Mouse (Mus musculus) frontal cortex, postnatal 36 days (tissue): ENCODE measurements around the gene Papolb.

Experiments
- DNase-seq, 2 experiments: peaks; one replicate each; pipeline ENCODE4 v3.0.0; 2022; ENCODE audit warnings: low spot score in 2 of 2

Papolb gene

DNA sequence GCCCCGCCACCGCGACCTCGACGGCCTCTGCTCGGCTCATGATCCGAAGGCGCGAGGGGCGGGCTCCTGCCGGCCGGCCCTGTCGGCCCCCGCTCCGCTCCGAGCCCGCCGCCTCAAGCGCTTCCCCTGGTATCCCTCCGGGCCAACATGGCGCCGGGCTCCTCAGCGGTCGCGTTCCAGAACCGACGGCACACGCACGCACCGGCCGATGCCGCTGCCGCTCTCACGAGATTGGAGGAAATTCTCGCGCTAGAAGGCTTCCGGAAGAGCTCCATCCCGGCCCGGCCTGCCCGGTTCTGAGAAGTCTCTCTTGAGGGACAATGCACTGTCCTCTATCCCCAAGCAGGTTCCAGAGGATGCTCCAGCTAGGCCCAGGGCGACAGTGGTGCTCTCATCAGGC lies at the start of gene Papolb:
Papolb (minus strand) TSS at position 162 of the 400 bp plus-strand sequence.
- DNase-seq: no peak

DNA sequence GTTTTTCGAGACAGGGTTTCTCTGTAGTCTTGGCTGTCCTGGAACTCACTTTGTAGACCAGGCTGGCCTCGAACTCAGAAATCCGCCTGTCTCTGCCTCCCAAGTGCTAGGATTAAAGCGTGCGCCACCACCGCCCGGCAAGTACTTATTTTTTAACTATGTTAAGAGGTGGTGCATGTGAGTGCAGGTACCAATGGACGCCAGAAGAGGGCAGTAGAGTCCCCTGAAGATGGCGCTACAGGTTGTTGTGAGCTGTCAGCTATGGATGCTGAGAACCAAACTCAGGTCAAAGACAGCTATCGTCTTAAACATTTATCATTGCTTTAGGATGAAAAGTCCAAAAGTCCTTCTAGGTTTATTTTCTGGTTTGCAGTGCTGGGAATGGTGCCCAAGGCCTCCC lies 48.3 kb upstream of the Papolb start:
- DNase-seq: no peak

DNA sequence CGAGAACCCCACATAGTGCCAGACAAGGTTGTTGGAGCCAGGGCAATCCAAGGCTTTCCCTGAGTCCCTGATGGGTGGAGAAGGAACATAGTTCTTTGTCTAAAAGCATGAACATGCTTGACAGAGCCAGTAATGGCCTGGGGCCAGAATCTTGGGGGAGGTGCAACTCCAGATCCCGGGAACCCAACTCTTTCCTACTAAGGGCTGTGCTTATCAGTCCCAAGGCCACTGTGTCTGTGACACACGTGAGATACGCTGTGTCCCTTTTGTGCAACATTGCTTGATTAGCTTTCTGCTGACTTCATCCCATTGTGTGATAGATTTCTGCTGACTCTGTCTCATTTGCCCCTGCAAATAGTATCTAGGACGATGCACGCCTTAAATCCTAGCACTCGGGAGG lies 47.0 kb upstream of the Papolb start:
- DNase-seq: no peak

DNA sequence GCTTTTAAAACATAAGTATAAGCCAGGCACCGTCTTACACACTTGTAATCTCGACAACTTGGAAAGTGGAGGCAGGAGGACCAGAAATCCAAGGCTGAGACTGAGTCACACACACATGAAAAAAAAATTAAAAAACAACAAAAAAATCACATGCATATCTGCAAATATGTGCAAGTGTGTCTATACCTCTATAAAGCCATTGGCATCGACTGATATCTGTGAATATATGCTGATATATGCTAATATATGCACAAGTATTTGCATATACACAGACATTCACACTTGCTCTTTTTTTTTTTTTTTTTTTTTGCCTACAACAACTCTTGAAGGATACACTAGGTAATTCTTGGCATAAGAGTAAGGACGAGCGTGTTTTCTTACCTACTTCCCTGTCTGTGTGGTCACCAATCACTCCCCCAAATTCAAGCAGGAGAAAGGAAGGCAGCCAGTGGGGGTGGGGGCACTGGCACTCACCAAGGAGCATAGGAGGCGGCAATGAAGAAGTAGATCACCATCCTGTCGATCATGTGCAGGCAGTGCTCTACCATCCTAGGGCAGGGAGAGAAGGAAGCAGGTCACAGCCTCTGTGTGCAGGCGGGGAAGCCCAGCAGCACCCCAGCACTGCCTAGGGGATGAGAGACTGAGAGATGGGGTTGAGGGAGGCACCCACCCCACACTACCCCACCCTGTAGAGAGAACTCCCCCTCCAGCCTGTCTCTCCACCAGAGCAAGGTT lies 44.6 kb upstream of the Papolb start:
- DNase-seq: no peak

DNA sequence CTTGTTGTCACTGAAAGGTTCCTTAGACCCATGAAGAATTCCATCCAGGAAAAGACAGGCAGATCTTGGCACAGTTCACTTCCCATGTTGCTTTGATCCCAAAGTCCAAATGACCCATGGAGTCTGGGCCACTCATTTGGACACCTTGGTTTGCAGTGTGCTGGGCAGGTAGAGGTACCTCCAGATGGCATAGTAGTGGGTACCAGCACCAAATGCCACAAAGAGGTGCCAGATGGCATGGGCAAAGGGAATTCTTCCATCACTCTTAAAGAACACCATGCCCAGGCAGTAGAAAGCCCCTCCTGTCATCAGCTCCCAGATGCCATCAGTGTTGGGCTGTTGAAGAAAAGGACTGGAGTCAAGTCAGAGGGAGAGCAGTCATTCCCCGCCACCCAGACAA lies 34.7 kb upstream of the Papolb start:
- DNase-seq: no peak

DNA sequence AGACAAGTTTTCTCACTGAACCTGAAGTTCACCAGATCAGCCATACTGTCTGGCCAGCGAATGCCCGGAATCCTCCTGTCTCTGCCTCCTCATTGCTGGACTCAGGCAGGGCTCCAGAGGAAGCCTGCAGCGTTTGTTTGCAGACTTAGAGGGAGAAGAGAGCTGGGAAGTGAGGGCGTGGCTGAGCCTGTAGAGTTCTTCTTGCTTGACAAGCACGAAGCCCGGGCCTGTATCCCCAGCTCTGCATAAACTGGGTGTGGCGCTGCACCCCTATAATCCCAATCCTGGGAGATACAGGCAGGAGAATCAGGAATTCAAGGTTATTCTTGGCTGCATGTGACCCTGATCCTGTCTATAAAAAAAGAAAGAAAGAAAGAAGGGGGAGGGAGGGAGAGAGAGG lies 30.4 kb upstream of the Papolb start:
- DNase-seq: no peak

DNA sequence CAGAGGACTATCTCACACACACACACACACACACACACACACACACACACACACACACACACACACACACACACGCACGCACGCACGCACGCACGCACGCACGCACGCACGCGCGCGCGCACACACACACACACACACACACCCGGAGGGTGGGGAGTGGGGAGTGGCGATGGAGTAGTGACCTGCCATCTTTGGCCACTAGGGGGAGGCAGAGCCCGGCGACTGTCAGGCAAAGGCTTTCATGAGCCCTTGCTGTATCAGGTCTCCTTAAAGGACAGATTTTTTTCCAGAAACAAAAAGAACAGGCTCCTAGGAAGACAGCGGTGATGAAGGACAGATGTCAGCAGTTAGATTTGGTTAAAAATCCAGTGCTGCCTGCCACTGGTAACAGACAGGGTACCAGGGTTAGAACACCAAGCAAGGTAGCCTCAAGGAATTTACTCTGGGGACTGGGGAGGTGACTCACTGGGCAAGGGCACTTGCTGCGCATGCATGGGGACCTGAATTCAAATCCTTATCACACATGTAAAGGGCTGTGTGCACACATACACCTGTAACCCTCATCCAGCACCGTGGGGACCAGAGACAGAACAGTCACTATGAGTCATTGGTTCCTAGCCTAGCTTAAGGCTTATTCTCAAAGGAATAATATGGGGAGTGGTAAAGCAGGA lies 27.7 kb upstream of the Papolb start:
- peak; percentile 86 to 91 for DNase-seq

DNA sequence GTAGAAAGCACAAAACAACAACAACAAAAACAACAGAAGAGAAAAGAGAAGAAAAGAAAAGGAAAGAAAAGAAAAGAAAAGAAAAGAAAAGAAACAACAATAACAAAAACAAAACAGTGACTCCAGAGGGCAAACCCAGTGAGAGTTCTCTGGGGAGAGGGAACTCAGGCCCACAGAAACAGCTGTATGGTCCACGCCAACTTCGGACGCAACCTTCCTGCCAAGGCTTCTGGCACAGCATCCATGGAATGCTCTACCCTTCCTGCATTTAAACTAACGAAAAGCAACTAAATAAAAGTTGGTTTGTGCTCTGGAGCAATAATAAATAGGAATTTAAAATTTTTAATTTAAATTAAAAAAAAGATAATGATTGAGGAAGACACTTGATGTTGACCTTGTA lies 26.8 kb upstream of the Papolb start:
- no peak for DNase-seq

DNA sequence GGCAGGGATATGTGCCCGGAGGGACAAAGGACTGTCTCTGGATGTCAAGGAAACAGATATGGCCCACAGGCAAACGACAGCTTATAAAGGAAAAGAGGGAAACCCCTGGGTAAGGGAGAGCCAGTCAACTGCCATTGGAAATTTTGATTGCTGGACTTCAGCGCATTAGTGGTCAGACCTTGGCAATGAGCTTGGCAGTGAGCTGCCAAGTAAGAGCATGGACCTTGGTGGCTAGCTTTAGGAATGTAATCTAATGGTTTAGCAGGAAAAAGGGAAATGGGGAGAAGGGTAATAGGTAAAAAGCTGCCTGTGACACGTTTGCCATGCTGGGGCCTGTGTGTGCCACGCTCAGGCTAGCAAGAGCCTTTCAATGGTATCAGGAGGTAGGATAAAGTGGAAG lies 26.0 kb upstream of the Papolb start:
- no peak for DNase-seq

DNA sequence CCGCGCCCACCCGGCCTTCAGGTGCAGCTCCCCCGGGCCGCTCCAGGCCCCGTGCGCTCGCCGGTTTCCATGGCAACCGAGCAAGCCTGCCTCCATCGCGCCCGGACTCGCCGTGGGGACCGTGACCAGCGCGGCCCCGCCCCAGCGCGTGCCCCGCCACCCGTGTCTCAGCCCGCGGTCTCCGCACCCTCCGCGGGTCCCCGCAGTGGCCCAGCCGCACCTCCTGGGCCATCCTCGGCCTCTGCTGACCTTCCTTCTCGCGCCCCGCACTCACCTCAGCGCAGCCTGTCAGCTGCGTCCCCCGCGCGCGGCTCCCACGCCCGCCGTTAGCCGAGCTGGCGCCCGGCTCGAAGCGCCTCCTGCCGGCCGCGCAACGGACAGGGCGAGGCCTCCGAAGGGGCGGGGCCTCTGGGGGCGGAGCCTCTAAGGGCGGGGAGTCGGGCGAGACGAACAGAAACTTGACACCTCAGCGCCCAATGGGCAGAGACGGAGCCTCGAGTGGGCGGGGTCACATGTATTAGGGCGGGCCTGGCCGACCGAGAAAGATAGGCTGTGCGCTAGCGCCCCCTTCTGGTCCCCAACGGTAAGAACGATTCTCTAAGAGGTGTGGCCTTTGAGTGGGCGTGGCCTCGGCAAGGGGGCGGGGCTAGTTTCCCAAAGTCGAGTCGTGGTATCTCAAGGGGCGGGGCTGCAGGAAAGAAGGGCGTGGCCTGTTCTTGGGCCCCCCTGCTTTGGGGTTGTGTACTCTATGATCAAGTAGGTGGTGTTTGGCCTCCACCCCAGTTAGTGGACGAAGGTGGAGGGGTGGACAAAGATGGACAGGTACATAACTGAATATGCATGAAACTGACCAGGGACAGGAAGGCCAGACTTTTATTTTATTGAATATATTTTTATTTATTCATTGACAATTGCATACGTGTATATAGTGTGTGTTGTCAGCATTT lies 21.1 kb upstream of the Papolb start, which contains the start of gene Radil:
Radil (minus strand) TSS at position 393 of the 947 bp plus-strand sequence.
- DNase-seq: peak; percentile 96 to 99

DNA sequence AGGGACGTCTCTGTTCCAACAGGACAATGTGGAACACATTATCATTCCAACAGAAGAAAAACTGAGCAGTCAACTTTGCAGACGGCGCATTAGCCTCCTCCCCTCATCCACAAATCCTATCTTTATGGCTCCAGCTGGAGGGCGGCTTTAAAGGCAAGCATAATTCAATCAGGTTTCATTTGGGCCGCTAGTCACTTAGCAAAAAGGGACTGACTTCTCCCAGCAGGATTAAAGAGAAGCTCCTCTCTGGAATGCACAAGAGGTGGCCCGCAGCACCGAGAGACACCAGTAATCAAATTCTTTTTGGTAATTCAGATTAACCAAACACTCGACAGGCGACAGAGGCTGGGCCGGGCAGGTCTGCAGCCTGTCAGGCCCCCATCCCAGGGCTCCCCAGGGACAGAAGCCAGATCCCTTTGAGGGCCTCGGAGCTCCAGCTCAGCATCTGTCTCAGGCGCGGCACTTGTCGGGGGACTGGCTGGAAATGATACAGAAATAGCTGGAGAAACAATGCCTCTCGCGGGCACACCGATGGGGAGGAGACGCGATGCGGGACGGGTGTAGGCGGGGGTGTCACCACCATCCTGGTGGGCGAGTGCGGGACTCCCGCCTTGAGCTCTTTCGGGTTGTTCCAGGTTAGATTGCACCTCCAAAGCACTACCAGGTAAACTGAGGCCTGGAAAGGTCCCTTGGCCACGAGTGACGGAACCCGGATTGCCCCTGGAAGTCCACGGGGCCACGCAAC lies 20.3 kb upstream of the Papolb start:
- peak; percentile 58 to 61 for DNase-seq

DNA sequence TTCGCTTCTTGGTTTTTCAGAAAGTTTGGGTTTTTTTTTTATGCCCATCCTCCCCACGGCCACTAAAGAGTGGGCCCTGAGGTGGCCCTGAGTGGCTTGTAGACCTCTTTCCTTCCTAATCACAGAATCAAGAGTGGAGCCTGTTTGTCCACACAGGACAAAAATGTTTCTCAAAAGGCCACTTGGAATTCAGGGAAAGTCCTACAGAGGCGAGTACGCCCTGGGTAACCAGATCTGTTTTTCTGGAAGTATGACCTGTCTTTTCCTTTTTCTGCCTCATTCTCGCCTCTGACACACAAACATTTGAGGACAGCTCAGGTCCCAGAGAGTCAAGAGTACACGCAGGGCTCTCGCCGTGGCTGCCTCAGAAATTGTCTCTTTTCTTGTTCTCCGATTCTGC lies 19.6 kb upstream of the Papolb start:
- no peak for DNase-seq

DNA sequence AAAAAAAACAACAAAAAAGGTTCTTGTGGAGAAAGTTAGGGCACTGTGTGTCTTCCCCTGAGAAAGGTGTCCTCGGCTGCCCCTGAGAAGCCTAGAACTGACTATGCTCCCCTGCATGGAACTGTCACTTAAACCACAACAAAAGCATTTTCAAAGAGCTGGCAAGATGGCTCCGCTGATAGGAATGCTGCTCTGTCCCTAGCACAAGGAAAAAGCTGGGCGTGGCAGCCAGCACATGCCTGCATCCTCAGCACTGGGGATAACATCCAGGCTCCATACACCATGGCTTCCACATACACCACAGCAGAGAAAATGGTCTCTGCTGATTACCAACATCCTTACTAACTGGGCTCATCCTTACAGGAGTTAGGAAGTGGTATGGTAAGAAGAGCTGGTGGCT lies 17.2 kb upstream of the Papolb start:
- no peak for DNase-seq

DNA sequence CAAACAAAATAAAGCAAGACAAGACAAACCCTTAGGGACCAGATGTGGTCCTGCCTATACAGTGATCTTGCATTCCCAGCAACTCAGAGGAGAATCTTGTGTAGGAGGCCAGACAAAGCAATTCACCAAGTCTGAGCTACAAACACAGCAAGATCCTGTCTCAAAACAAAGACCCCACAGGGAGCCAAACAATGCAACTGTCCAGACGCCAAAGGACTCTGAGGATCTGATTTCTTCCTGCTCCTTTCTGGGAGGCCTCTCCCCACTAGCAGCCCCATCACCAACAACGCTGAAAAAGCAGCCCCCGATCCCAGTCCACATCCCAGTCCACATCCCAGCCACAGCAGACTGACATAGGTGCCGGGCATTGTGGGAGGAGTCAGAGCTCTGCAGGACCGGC lies 16.5 kb upstream of the Papolb start:
- no peak for DNase-seq

DNA sequence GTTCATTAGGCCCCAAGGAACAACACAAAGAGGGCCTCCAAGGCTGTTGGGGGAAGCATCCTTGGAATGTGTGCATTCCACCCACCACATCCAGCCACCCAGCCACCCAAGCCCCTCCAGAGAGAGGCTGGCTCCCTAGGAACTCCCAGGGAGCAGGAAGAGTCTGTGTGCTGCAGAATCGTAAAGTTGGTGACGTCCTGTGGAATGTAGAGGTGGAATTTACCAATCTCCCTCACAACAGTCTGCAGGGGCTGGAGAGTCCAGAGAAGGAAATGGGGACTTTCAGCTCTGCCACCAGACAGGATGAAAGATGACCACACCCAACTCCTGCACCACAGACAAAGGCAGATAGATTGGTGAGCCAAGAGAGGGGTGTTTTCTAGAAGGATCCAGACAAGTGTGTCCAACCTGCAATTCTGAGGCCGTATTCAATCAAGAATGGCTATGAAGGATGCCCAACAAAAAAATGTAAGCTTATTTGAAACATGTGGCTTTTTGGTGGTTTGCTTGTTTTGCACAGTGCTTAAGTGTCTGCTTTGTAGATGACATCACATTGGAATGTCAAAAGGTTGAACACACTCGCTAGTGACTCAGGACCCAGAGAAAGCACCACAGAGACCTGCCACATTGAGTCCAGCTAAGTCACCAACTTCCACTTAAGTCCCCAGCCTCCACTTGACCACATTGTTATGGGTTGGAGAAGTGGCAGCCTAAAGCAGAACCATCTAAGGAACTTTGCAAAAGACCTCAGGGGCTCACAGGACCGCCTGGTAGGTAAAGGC lies 15.3 kb upstream of the Papolb start:
- DNase-seq: no peak

DNA sequence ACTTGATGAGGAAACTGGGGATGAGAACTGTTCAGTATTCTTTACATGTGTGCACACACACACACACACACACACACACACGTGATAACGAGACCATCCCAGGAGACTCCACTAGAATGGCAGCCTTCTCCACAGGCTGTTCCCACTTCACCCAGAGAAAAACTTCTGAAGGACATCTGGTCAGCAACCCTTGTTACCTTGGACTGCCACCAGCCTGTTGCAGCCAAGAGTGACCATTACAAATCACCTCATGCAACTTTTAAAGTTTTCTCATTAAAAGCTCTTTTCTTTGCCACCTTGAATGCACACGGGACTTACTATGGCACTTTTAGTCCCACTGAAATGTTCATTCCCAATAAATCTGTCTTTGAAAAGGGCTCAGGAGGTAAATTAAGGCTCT lies 7.4 kb upstream of the Papolb start:
- DNase-seq: no peak

DNA sequence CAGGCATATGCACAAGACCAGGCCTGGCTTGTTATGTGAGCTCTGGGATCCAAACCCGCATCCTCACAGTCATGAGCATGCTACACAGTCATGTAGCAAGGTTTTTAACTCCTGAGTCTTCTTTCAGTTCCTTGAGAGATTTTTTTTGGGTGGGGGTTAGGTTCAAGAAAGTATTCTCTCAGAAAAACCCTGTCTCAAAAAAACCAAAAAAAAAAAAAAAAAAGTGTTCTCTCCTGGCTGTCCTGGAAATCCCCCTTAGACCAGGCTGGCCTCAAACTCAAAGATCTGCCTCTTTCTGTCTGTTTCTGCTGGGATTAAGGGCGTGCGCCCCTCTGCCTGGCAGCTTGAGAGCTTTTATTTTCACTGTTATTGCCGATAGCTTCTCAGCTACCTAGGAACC lies 5.5 kb upstream of the Papolb start:
- no peak for DNase-seq

DNA sequence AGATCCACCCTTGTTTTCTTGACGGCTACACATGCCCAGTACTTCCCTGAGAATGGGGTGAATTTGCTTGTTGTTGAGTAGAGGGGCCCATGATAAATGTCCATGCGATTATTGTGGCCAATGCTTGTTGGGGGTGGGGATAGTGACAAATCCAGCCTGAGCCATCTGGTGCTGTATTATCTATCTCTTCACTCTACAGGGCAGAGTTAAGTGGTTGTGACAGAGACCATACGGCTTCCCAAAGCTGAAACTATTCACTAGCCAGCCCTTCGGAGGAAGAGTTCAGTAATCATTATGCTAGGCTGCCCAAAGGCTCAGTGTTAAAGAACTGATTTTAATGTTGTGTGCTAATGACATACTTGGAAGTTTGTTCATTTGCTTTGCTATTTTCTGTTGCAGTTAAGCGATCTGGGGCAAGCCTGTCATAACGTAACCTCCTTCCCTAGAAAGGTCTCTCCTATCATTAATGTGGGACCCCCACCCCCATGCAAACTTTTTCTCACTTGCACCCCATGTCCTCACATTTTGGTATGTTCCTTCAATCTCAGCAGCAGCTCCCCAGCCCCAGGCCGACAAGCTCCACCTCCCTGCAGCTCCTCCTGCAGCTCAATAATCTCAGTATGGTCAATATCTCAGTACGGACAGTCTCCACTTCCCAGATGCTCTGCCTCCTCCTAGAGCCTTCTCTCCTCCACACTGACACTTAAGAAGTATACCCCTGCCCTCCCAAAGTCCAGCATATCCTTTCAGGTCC lies 5.0 kb downstream of the Papolb start:
- no peak for DNase-seq

DNA sequence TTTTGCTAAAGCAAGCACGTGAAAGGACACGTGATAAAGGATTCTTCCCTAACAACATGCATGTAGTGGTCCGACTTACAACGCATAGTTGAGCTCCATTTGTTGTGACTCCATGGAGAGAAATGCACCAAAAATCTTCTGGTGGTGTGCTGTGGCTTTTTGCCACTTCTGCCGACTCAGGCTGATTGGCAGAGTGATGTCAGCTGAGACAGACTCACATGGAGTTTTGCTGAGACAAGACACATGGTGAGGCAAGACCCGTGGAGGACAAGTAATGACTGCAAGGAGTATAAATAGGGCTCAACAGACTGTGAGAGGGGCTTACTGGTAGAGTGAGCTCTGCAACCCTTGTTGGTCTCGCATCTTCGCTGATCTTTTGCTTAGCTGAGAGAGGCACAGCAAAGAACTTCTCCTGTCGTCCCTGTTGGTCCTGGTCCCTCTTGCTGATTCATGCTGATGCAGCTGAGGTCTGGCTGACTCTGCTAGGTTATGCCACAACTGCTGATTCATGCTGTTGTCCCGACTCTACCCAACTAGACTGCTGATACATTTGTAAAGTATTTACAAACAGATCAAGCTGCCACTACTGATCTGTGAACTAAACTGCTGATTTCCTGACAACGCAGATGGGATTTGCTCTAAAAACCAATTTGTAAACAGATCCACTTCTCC lies 8.5 kb downstream of the Papolb start:
- DNase-seq: no peak

DNA sequence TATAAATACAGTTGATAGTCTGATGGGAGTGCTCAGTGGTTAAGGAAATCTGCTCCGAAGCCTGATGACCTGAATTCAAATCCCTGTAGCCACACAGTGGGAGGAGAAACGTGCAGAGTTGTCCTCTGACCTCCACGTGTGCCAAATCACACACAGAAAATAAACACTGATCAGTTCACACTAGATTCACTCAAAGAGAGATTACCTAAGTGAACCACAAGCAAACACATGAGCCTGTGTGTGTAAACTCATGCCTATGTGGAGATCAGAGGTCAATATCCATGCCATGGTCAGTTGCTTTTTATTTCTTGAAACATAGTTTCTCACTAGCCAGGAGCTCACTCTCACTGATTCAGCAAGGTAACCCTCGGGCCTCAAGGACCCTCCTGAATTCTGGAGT lies 9.5 kb downstream of the Papolb start:
- no peak for DNase-seq
